Mouse (Mus musculus) embryonic facial prominence, embryonic 11.5 days (tissue): ENCODE measurements around the gene Catsperg2. TPM values are rescaled to one million over a fixed set of nuclear protein-coding genes. Genes with fewer than 3 reads are reported as not detected.
A peak's percentile ranks its signal among the peaks of the same experiment; 100 is the strongest.
"Not testable (repeated sequence)": the region's sequence is repeated elsewhere in the genome, so short reads cannot be mapped to it uniquely, and the experiment has no call there.

Source experiments
- ATAC-seq: fragments of 200-750 bp; cut with Nextera tagmentation; replicated peaks from 2 replicates; pipeline ENCODE4 v1.8.0; 2017; ENCODE audit warnings: low read depth; ENCODE audit not compliant: insufficient number of reproducible peaks, low FRiP score, low TSS enrichment
- DNase-seq: peaks from one replicate; pipeline ENCODE4 v3.0.0-alpha.2; 2015; ENCODE audit warnings: low spot score
- H3K27ac ChIP-seq: fragments of 300-500 bp; sonication (generic); replicated peaks from 2 replicates; pipeline ENCODE4 v1.5.1; 2014; ENCODE audit warnings: mild to moderate bottlenecking, low read depth, low read length, control low read depth
- H3K27me3 ChIP-seq: fragments of 300-500 bp; sonication (generic); 2 replicates; pipeline ENCODE4 v1.6.1; 2014; ENCODE audit warnings: mild to moderate bottlenecking, low read length, moderate library complexity, mixed read lengths; ENCODE audit not compliant: control insufficient read depth, insufficient read depth
- H3K36me3 ChIP-seq: fragments of 300-500 bp; sonication (generic); replicated peaks from 2 replicates; pipeline ENCODE4 v1.6.1; 2014; ENCODE audit warnings: low read depth, mild to moderate bottlenecking, low read length, moderate library complexity, mixed read lengths; ENCODE audit not compliant: control insufficient read depth, insufficient read depth
- H3K4me1 ChIP-seq: fragments of 300-500 bp; sonication (generic); 2 replicates; pipeline ENCODE4 v1.6.1; 2014; ENCODE audit warnings: low read length, mixed read lengths; ENCODE audit not compliant: control insufficient read depth, insufficient read depth
- H3K4me2 ChIP-seq: fragments of 300-500 bp; sonication (generic); 2 replicates; pipeline ENCODE4 v1.6.1; 2014; ENCODE audit warnings: low read depth, mild to moderate bottlenecking, control low read depth, low read length, moderate library complexity
- H3K4me3 ChIP-seq: fragments of 300-500 bp; sonication (generic); 2 replicates; pipeline ENCODE4 v1.5.1; 2014; ENCODE audit warnings: low read depth, low read length, control low read depth
- H3K9ac ChIP-seq: fragments of 300-500 bp; sonication (generic); replicated peaks from 2 replicates; pipeline ENCODE4 v1.6.1; 2014; ENCODE audit warnings: mild to moderate bottlenecking, control low read depth, low read length
- H3K9me3 ChIP-seq: fragments of 300-500 bp; sonication (generic); replicated peaks from 2 replicates; pipeline ENCODE4 v1.6.1; 2016; ENCODE audit warnings: mild to moderate bottlenecking, low read length, inconsistent platforms, mixed read lengths; ENCODE audit not compliant: control insufficient read depth
- WGBS: fragments of 180-500 bp; shearing (Covaris S2); extraction: QIAGEN DNeasy Blood & Tissue Kit; methylation state at CpG from one replicate; pipeline ENCODE4 v1.1.7; 2014; 5-methylcytosine and 5-hydroxymethylcytosine counted together
- polyA plus RNA-seq: library from polyadenylated mRNA; unstranded; fragments of >200 nt; fragmentation: Nextera tagmentation; extraction: Ambion mirVana; gene quantifications from 2 replicates; pipeline ENCODE4 v1.2.1, GENCODE M21; 2014

The Catsperg2 gene
- not detected in 2 replicates for polyA plus RNA-seq

- not testable (repeated sequence) for H3K27me3 ChIP-seq, H3K27ac ChIP-seq, H3K4me1 ChIP-seq, H3K4me3 ChIP-seq, DNase-seq, H3K36me3 ChIP-seq, ATAC-seq, H3K4me2 ChIP-seq, H3K9me3 ChIP-seq, H3K9ac ChIP-seq
- 57% methylated on average over 11 of the region's 11 CpGs for WGBS
Measured at GRCm38 (mm10) chr7:29726860-29727259, at the start of gene Catsperg2. Gene Catsperg2 (minus strand): TSS chr7:29727032.

- Histone ChIP-seq H3K4me3 (no peak overlapping the region), H3K27ac (no peak overlapping the region), H3K36me3 (peaks cover 24% of the 10 kb centered on the region), H3K9me3 (no peaks in the 10 kb centered on the region), H3K4me2 (no peak overlapping the region), H3K4me1 (no peaks in the 10 kb centered on the region), H3K9ac (no peak overlapping the region), H3K27me3 (no peaks in the 10 kb centered on the region)
- 95% methylated on average over 19 of the region's 19 CpGs for WGBS
- DNase-seq (no peak), ATAC-seq (no peak)
Measured at GRCm38 (mm10) chr7:29776568-29776967, 49.7 kb upstream of the Catsperg2 start.

- ATAC-seq = no peak
- 85% methylated on average over 3 of the region's 3 CpGs for WGBS
- no peak for DNase-seq
- Histone ChIP-seq H3K9me3 (no peaks in the 10 kb centered on the region), H3K36me3 (peaks cover 24% of the 10 kb centered on the region), H3K27me3 (no peaks in the 10 kb centered on the region), H3K4me1 (no peaks in the 10 kb centered on the region), H3K4me3 (no peak overlapping the region), H3K9ac (no peak overlapping the region), H3K27ac (no peak overlapping the region), H3K4me2 (no peak overlapping the region)
Measured at GRCm38 (mm10) chr7:29774371-29774770, 47.5 kb upstream of the Catsperg2 start.

GRCm38 (mm10) chr7:29773503-29773902, 46.7 kb upstream of the Catsperg2 start:
- Histone ChIP-seq H3K4me1 (no peaks in the 10 kb centered on the region), H3K27ac (no peak overlapping the region), H3K36me3 (peaks cover 24% of the 10 kb centered on the region), H3K27me3 (no peaks in the 10 kb centered on the region), H3K4me3 (no peak overlapping the region), H3K9ac (no peak overlapping the region), H3K4me2 (no peak overlapping the region), H3K9me3 (no peaks in the 10 kb centered on the region)
- ATAC-seq = no peak
- no peak for DNase-seq
- WGBS = 90% methylated on average over 7 of the region's 7 CpGs

- ATAC-seq (0 out of 2 replicates have a peak, but pooled peaks have one; percentile 5), DNase-seq (no peak)
- H3K9me3 ChIP-seq = no peaks in the 10 kb centered on the region
- H3K4me1 ChIP-seq = no peaks in the 10 kb centered on the region
- peak overlapping the region; percentile 32 for H3K4me2 ChIP-seq
- no peak overlapping the region for H3K27ac ChIP-seq
- WGBS = 7% methylated on average over 10 of the region's 10 CpGs
- H3K36me3 ChIP-seq = no peaks in the 10 kb centered on the region
- H3K27me3 ChIP-seq = no peaks in the 10 kb centered on the region
- H3K4me3 ChIP-seq = peak overlapping the region; percentile 68
- peak overlapping the region; percentile 66 for H3K9ac ChIP-seq
Measured at GRCm38 (mm10) chr7:29768980-29769379, 42.1 kb upstream of the Catsperg2 start.

GRCm38 (mm10) chr7:29768090-29768900, 41.5 kb upstream of the Catsperg2 start, which contains the start of gene Zfp84:
Gene Zfp84 (plus strand): TSS chr7:29768552.
- peak; percentile 91 for ATAC-seq

GRCm38 (mm10) chr7:29767058-29767686, 40.3 kb upstream of the Catsperg2 start:
- H3K36me3 ChIP-seq = no peaks in the 10 kb centered on the region
- DNase-seq (peak; percentile 90), ATAC-seq (no peak)
- no peaks in the 10 kb centered on the region for H3K9me3 ChIP-seq
- no peak overlapping the region for H3K27ac ChIP-seq
- no peaks in the 10 kb centered on the region for H3K4me1 ChIP-seq
- 1% methylated on average over 15 of the region's 15 CpGs for WGBS
- peak overlapping the region; percentile 80 for H3K4me2 ChIP-seq
- H3K9ac ChIP-seq = peak overlapping the region; percentile 51
- peak overlapping the region; percentile 68 for H3K4me3 ChIP-seq
- H3K27me3 ChIP-seq = no peaks in the 10 kb centered on the region

More at GRCm38 (mm10) chr7:29768090-29768900, 41.5 kb upstream of the Catsperg2 start, which contains the start of gene Zfp84:
- H3K36me3 ChIP-seq = no peaks in the 10 kb centered on the region
- no peaks in the 10 kb centered on the region for H3K4me1 ChIP-seq
- H3K4me3 ChIP-seq = peak within 1 kb of the TSS; percentile 68
- 0% methylated on average over 32 of the region's 32 CpGs for WGBS
- no peaks in the 10 kb centered on the region for H3K9me3 ChIP-seq
- peak; percentile 96 for DNase-seq
- H3K27ac ChIP-seq = peak within 1 kb of the TSS; percentile 48
- H3K4me2 ChIP-seq = peak within 1 kb of the TSS; percentile 80
- H3K27me3 ChIP-seq = no peaks in the 10 kb centered on the region
- peak within 1 kb of the TSS; percentile 66 for H3K9ac ChIP-seq

- H3K36me3 ChIP-seq = no peaks in the 10 kb centered on the region
- ATAC-seq = no peak
- H3K4me3 ChIP-seq = no peak overlapping the region
- H3K27me3 ChIP-seq = no peaks in the 10 kb centered on the region
- no peak overlapping the region for H3K27ac ChIP-seq
- DNase-seq = no peak
- H3K4me2 ChIP-seq = no peak overlapping the region
- H3K4me1 ChIP-seq = no peaks in the 10 kb centered on the region
- no peak overlapping the region for H3K9ac ChIP-seq
- H3K9me3 ChIP-seq = no peaks in the 10 kb centered on the region
- WGBS = 76% methylated on average over 7 of the region's 7 CpGs
Measured at GRCm38 (mm10) chr7:29764702-29765101, 37.9 kb upstream of the Catsperg2 start.
